Mouse (Mus musculus) lung, postnatal 36 days (tissue): ENCODE measurements around the gene Atl3.
"Not testable (repeated sequence)": the region's sequence is repeated elsewhere in the genome, so short reads cannot be mapped to it uniquely, and the experiment has no call there.

Experiments used
- DNase-seq: peaks from one replicate; pipeline ENCODE4 v3.0.0; 2022; ENCODE audit warnings: mixed read lengths

Gene Atl3

DNA sequence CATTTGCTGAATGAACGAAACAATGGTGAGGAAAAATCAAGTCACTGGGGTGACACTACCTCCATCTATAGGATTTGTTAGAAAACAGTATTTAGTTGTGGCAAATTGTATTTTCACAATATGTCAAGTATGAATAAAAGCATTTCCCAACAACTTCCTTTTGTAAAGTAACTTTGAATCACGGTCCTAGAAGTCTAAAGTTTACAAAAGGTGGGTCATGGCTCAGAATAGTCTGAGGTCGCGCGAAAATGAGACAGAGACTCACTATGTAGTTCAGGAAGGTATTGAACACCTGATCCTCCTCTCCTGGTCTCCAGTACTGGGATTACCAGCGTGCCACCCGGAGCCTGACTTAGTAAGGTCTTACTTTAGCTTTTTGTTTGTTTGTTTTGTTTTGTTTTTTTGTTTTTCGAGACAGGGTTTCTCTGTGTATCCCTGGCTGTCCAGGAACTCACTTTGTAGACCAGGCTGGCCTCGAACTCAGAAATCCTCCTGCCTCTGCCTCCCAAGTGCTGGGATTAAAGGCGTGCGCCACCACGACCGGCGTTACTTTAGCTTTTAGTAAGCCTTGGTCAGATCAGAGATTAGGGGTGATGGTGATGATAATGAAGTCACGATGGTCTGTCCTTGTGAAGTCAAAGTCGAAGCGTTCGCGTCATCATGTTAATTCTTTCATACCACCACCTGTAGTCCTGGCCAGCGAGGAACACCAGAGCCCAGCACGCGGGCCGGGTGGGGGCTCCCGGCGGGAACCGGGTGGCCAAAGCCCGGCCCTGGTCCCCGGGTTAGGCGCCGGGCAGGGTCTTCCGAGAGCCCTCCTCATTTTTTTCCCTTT lies at the start of gene Atl3:
Atl3 (plus strand) TSS at position 689 of the 835 bp plus-strand sequence.
- peak; percentile 15 for DNase-seq

- DNase-seq, result no peak
These were observed 48.7 kb upstream of the Atl3 start for GRCm38 (mm10) chr19:7445105-7445504.

GRCm38 (mm10) chr19:7445596-7445995 lies 48.2 kb upstream of the Atl3 start:
- no peak for DNase-seq

DNA sequence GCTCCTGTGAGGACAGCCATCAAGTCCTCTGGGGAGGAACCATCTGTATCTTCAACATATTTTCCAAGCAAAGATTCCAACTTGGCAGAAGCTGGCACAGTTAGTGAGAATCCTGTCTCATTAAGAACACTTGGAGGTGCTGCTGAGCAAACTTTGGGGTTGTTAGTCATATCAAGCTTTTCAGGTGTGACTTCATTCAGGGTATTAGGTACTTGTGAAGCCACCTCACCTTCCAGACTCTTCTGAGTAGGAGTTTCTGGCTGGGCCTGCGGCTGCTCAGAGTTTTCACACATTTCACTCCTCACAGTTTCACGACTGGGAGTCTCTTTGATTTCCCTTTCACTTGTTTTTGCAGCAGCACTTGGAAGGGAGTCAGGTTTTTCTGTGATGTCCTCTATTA lies 37.0 kb upstream of the Atl3 start:
- peak; percentile 22 for DNase-seq

GRCm38 (mm10) chr19:7458901-7459300 lies 34.9 kb upstream of the Atl3 start:
- DNase-seq, result no peak

DNA sequence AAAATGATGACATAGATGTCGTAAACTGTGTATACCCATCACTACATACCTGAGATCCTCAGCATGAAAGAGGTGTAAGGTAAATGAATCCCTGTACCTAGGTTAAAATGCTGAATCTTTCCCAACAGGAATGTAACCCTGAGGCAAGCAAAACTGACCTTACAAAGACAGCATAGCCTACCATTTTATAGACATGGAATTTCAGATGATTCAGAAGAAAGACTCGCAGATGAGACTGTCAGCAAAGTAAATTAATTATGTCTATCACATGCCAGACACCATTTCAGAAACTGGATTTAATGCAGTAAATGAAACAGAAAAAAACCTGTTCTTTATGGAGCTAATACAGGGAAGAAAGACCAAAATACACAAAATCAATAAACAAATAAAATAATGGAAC lies 34.5 kb upstream of the Atl3 start:
- no peak for DNase-seq

DNA sequence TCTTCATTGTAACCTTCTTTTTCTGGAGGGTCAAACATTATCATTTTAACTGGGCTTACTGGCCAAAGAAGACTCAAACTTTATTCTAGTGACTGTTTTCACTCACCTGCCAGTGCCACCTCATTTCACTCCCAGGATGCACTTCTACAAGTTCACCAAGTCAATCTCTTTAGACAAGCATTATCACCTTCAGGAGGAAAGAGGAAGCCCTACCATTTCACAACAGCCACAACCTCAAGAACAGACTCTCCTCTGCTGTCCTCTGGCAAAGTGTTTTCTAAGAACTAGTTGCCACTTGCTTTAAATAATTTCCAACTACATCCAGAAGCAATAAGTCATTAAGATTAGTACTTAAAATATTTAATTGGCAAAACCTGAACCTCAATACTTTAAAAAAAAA lies 25.9 kb upstream of the Atl3 start:
- peak; percentile 27 for DNase-seq

DNA sequence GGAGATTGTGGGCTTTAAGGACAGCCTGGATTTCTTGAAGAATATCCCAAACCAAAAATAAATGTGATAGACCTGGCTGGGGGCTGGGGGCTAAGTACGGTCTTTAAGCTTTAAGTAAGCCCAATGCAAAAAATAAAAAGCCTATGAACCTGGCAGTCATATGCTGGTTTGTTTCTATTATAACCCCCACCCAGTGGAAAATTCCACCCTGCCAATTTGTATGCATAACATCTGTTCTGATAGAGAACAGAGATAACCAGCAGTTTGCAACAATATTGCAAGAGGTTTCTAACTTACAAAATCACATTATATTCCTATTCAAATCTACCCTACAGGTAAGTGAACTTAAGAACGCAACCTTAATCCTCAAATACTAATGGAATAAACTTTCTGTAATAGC lies 23.2 kb upstream of the Atl3 start:
- DNase-seq, result peak; percentile 54

- no peak for DNase-seq
These were observed 14.0 kb upstream of the Atl3 start for GRCm38 (mm10) chr19:7479751-7480248.

- DNase-seq, result peak; percentile 30
These were observed 12.1 kb upstream of the Atl3 start for GRCm38 (mm10) chr19:7481541-7482265.

- DNase-seq, result no peak
These were observed 11.6 kb upstream of the Atl3 start for GRCm38 (mm10) chr19:7482266-7482598.

- DNase-seq, result peak; percentile 97
These were observed 11.0 kb upstream of the Atl3 start, which contains the start of gene Rtn3 for GRCm38 (mm10) chr19:7482599-7483511. TSS of gene Rtn3 (minus strand) at chr19:7483281.

DNA sequence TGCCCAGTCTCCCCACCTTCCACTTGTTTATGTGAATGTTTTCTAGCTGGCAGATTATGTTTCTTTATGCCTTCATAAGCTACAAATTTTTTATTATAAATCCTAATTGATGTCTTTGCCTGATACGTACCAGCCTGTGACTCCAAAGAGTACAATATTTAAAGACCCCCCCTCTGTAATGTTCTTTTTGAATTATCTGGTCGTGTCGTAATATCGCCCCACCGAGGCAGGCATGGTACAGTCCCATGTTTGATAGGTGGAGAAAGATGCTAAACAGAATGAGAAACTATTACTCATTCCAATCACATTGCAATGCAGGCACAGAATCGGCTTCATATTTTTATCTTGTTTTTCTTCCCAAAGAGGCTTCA lies 10.3 kb upstream of the Atl3 start:
- DNase-seq, result peak; percentile 57

DNA sequence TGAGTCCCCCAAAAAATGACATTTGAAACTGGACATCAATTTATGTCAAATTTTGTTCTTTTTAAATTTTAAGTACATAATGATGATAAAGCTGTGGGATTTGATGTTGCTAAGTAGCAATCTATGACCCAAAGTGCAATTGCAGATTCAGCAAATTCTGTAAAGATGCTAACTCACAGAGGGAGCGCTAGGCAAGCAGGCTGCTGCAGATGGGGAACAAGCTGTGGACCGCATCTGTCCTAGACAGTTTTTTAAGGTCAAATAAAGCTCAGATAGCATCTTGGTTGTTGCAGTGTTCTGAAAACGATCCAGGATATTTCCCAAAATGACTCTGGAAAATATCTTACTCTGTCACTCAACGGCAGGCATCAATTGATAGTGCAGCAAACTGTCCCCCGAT lies 9.8 kb upstream of the Atl3 start:
- no peak for DNase-seq

DNA sequence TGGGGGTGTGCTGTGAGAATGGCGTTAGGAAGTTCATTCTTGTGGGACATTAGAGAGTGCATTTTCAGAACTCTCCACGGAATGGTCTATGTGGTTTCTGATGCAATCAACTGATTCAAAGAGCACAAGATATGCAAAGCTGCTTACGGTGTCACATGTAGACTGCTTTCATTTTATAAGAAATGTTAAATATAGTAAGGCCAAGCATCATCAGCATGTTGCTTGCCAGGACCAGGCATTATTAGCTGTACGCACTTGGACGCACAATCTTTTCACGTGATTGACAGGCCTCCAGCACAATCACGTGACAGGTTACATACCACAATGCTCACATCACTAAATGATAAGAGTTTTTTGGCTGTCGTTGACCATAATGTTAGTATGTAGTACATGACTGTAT lies 6.2 kb upstream of the Atl3 start:
- peak; percentile 14 for DNase-seq

DNA sequence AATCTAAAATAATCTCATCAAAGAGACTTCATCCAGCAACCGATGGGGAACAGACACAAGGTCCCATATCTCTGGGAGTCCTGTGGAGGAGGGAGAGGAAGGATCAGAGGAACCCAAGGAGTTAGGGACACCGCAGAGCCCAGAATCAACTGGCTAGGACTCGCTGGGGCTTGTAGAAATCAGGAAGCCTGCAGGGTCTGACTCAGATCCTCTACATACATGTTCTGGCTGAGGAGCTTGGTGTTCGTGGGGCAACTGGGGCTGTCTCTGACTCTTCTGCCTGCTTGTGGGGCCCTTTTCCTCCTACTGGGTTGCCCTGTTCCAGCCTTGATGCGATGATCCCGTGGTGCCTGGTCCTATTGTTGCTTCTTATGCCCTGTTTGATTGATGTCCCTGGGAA lies 1.9 kb upstream of the Atl3 start:
- no peak for DNase-seq

DNA sequence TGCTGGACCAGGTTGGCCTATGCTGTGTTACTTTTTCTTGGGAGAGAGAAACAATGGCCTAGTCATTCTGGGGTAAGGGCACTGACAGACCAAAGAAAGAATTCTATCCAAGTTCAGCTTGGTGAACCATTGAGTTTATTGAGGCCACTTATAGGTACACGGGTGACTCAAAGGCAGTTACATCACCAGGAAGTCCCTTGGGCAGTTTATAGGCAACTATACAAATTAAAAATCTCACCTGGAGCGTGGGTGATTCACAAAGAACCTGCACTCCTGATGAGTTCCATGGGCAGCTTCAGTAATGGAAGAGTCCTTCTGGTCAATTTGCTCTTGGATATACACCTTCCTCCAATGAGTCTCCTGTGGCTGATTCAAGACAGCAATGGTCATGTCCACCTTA lies 1.2 kb upstream of the Atl3 start:
- DNase-seq, result no peak

DNA sequence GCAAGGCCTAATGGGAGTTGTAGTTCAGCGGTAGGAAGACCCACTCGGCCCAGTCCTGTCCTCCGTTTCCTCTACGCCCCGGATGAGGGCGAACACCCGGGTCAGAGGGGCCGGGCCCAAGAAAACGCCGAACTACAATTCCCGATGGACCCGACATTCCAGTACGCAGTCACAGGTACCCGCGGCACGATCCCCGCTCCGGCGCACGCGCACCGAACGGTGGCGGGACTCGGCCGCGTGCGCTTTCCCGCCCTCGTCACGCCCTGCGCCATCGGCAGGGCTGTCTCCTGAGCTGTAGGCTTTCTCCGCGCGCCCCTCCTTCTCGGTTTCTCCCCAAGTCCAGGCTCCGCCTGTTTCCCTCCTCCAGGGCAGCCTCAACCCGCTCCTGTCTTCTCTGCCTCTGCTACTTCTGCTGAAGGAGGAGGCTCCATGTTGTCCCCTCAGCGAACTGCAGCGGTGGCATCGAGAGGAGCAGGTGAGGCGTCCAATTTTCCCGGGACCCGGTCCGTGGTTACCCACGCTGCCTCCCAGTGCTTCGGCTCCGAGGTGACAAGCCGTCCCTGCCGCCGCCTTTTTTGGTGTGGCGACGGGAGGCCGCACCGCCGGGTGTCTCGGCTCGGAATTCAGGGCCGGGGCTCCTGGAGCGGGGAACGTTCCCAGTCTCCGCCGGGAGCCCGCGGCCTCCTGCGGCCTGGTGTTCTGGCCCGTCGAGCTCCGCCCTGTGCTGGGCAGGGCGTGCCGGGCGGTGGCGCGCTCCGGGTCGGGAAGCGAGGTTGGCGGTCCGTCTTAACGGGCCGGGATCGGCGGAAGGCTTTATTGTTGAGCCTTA lies 561 bp downstream of the Atl3 start:
- DNase-seq, result peak; percentile 97

DNA sequence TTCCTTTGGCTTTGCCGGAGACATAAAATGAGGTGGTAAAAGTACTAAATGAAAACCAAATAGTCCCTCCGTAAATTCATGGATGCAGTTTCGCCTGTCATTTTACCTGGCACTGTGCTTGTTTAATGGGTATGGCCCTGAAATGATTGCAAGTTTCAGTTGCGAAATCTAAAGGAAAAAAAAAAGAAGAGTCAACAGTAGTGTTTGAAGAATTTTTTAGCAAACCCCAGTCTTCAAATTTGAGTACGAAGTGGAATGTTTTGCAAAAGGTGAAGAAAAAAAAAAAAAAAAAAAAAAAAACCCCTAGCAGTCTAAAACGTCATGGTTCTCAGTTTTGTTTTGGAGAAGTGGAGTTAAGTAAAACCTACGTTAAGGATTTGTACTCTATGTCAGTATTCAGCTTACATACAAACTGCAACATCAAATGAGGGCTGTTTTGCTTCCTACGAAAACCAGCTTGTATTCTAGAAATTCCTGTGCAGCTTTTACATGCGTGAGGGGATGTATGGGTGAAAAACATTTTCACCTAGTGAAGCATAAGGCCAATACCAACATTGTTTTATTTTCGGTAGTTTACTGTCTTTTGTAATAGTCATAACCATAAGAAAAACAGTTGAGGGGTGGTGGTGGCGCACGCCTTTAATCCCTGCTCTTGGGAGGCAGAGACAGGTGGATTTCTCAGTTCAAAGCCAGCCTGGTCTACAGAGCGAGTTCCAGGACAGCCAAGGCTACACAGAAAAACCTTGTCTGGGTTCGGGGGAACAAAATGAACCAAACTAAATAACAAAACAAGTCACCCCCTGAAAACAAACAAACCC lies 1.6 kb downstream of the Atl3 start:
- DNase-seq, result peak; percentile 40

- not testable (repeated sequence) for DNase-seq
These were observed 2.2 kb downstream of the Atl3 start for GRCm38 (mm10) chr19:7496070-7496469.

- DNase-seq, result peak; percentile 38
These were observed 5.0 kb downstream of the Atl3 start for GRCm38 (mm10) chr19:7498816-7499215.
